Mouse (Mus musculus) liver, adult 2 months (tissue): ENCODE data around the gene Abca14. TPM values are rescaled to one million over a fixed set of nuclear protein-coding genes. Genes with fewer than 3 reads are reported as not detected.

Experiments used
- DNase-seq: peaks from one replicate; pipeline ENCODE4 v3.0.0-alpha.2; 2011; ENCODE audit warnings: low read depth, low spot score; ENCODE audit errors: extremely low read depth
- H3K27ac ChIP-seq: fragments of 200-500 bp; replicated peaks from 2 replicates; pipeline ENCODE4 v1.5.1; 2012; ENCODE audit warnings: low read depth, mild to moderate bottlenecking, control low read depth, inconsistent platforms, low read length; ENCODE audit not compliant: insufficient read depth
- H3K27me3 ChIP-seq: fragments of 200-500 bp; 2 replicates; pipeline ENCODE4 v1.6.1; 2012; ENCODE audit warnings: mild to moderate bottlenecking, moderate library complexity, low read length, inconsistent platforms; ENCODE audit not compliant: control insufficient read depth, insufficient read depth
- H3K36me3 ChIP-seq: fragments of 200-500 bp; 2 replicates; pipeline ENCODE4 v1.6.1; 2012; ENCODE audit warnings: low read length, inconsistent platforms; ENCODE audit not compliant: control insufficient read depth, insufficient read depth
- H3K4me1 ChIP-seq: fragments of 200-500 bp; 2 replicates; pipeline ENCODE4 v1.6.1; 2011; ENCODE audit warnings: low read length; ENCODE audit not compliant: control insufficient read depth, insufficient read depth
- H3K4me3 ChIP-seq: fragments of 200-500 bp; 2 replicates; pipeline ENCODE4 v1.5.1; 2011; ENCODE audit warnings: low read depth, mild to moderate bottlenecking, control low read depth, low read length, moderate library complexity; ENCODE audit not compliant: insufficient read depth
- H3K79me2 ChIP-seq: fragments of 200-500 bp; 2 replicates; pipeline ENCODE4 v1.6.1; 2012; ENCODE audit warnings: inconsistent platforms, mild to moderate bottlenecking, low read length, moderate library complexity; ENCODE audit not compliant: control insufficient read depth, insufficient read depth
- H3K9ac ChIP-seq: fragments of 200-500 bp; 2 replicates; pipeline ENCODE4 v1.6.1; 2012; ENCODE audit warnings: low read depth, mild to moderate bottlenecking, control low read depth, inconsistent platforms, low read length
- CTCF ChIP-seq: fragments of 200-500 bp; IDR thresholded peaks from 2 replicates; pipeline ENCODE4 v1.5.1; 2011; ENCODE audit warnings: low read depth, low read length, control low read depth
- POLR2A ChIP-seq: fragments of 200-500 bp; IDR thresholded peaks from 2 replicates; pipeline ENCODE4 v1.6.1; 2011; ENCODE audit warnings: low read length, control low read depth; ENCODE audit not compliant: insufficient read depth; ENCODE audit errors: extremely low read depth
- WGBS: fragments of 180-500 bp; shearing (Covaris S2); methylation state at CpG from one replicate; pipeline ENCODE4 v1.1.7; 2018; 5-methylcytosine and 5-hydroxymethylcytosine counted together
- polyA plus RNA-seq: library from polyadenylated mRNA; depleted of rRNA; stranded (reverse); fragments of >200 nt; gene quantifications from 2 replicates; pipeline ENCODE4 v1.2.3, GENCODE M21; 2012
- total RNA-seq: library from RNA; depleted of rRNA; stranded (reverse); fragments of >200 nt; gene quantifications from 2 replicates; pipeline ENCODE4 v1.2.3, GENCODE M21; 2014

Abca14 gene
- total and polyA plus RNA-seq, 2 experiments, result 0.05 to 0.18 TPM

DNA sequence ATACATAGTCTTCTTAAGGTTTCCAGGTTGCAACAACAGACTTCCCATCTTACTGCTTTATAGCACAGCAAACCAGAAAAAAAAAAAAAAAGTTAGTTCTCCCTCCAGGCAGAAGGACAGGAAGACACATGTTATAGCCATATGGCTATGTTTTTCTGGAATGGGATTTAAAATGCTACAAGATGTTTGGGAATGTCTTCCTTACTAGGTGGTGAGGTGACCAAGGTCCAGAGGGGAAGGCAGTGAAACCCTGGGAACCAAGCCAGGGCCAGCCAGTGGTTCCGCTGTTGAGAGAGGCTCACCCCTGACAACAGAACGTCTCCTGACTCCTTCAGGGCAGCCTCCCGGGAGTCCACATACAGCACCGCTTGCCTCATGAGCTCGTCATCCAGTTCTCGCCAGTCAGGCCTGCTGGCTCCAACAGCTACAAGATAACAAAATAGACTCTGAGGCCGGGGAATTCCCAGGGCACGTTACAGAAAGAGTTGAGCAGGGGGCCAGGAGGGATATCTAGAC is 13.6 kb upstream of the Abca14 start:
- no peaks in the 10 kb centered on the region for H3K36me3 ChIP-seq
- 20% methylated on average over 8 of the region's 8 CpGs for WGBS
- no peaks in the 10 kb centered on the region for H3K79me2 ChIP-seq
- H3K27me3 ChIP-seq, result no peaks in the 10 kb centered on the region
- peak overlapping the region; percentile 92 for H3K27ac ChIP-seq
- peak; percentile 77 for DNase-seq
- TF ChIP-seq POLR2A (no peak), CTCF (no peak)
- H3K4me1 ChIP-seq, result peaks cover 25% of the 10 kb centered on the region
- H3K4me3 ChIP-seq, result no peak overlapping the region
- H3K9ac ChIP-seq, result no peak overlapping the region

DNA sequence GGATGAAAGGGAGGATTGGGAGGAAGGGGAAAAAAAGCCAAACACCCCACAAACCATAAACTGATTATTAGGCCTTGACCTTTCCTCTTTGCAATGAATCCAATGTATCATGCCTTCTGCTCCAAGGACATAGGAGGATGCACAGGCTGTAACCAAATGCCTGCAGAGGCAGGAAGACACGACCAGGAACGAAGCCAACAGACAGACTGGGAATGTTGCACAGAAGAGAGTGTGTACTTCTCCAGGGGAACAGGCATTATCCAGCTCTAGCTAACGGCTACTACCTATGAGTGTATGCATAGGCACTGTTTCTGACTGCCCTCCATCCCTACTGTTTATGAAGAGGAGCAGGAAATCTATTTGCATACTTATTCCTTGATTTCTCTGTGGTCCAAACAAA is 11.6 kb upstream of the Abca14 start:
- no peak for DNase-seq
- no peaks in the 10 kb centered on the region for H3K27me3 ChIP-seq
- H3K9ac ChIP-seq, result no peak overlapping the region
- peaks cover 14% of the 10 kb centered on the region for H3K4me1 ChIP-seq
- no peak overlapping the region for H3K4me3 ChIP-seq
- 62% methylated on average over 3 of the region's 3 CpGs for WGBS
- H3K36me3 ChIP-seq, result no peaks in the 10 kb centered on the region
- no peak overlapping the region for H3K27ac ChIP-seq
- no peaks in the 10 kb centered on the region for H3K79me2 ChIP-seq
- no peak for TF ChIP-seq POLR2A
- TF ChIP-seq CTCF, result no peak

GRCm38 (mm10) chr7:120192816-120193215 is 10.9 kb upstream of the Abca14 start:
- TF ChIP-seq CTCF, result no peak
- TF ChIP-seq POLR2A, result no peak
- no peak overlapping the region for H3K4me3 ChIP-seq
- DNase-seq, result no peak
- no peaks in the 10 kb centered on the region for H3K36me3 ChIP-seq
- 80% methylated on average over 6 of the region's 6 CpGs for WGBS
- no peak overlapping the region for H3K27ac ChIP-seq
- H3K27me3 ChIP-seq, result no peaks in the 10 kb centered on the region
- H3K79me2 ChIP-seq, result no peaks in the 10 kb centered on the region
- H3K9ac ChIP-seq, result no peak overlapping the region
- peaks cover 13% of the 10 kb centered on the region for H3K4me1 ChIP-seq

DNA sequence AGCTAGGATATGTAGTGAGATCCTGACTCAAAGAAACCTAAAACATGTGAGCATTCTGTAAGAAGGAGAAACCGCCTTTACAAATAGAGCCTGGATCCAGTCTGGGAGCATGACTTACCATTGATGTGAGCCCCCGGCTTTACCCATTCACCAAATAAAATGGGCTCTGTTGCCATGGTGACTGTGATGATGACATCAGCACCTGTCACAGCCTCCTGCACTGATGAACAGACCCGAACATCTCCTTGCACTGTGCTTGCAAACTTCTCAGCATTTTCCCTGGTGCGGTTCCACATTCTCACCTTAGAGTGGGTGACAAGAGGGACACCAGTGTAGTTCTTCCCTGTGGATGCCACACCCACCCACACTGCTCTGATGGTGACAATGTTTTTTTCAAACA is 8.6 kb upstream of the Abca14 start:
- DNase-seq, result no peak
- H3K36me3 ChIP-seq, result no peaks in the 10 kb centered on the region
- no peaks in the 10 kb centered on the region for H3K79me2 ChIP-seq
- WGBS, result 89% methylated on average over 4 of the region's 4 CpGs
- H3K4me1 ChIP-seq, result 0 out of 2 replicates have a peak, but pooled peaks cover 1% of the 10 kb centered on the region
- no peak overlapping the region for H3K9ac ChIP-seq
- no peak for TF ChIP-seq POLR2A
- no peaks in the 10 kb centered on the region for H3K27me3 ChIP-seq
- no peak overlapping the region for H3K27ac ChIP-seq
- H3K4me3 ChIP-seq, result no peak overlapping the region

GRCm38 (mm10) chr7:120201231-120201744 is 2.5 kb upstream of the Abca14 start:
- H3K27me3 ChIP-seq, result no peaks in the 10 kb centered on the region
- peak; percentile 82 for DNase-seq
- no peaks in the 10 kb centered on the region for H3K79me2 ChIP-seq
- H3K27ac ChIP-seq, result no peak overlapping the region
- WGBS, result 5% methylated on average over 14 of the region's 14 CpGs
- TF ChIP-seq POLR2A (no peak), CTCF (no peak)
- peak overlapping the region; percentile 1 for H3K4me3 ChIP-seq
- H3K4me1 ChIP-seq, result peaks cover 5% of the 10 kb centered on the region
- H3K9ac ChIP-seq, result peak overlapping the region; percentile 1; the same call in 1 of the 2 replicates
- no peaks in the 10 kb centered on the region for H3K36me3 ChIP-seq

- H3K27me3 ChIP-seq, result no peaks in the 10 kb centered on the region
- peak within 1 kb of the TSS; percentile 1; the same call in 1 of the 2 replicates for H3K9ac ChIP-seq
- TF ChIP-seq POLR2A (no peak), CTCF (no peak)
Observed at GRCm38 (mm10) chr7:120201771-120202170, 2.0 kb upstream of the Abca14 start, which contains the start of gene Crym. TSS of gene Crym (minus strand) at chr7:120202111.

More at GRCm38 (mm10) chr7:120201771-120202170, 2.0 kb upstream of the Abca14 start, which contains the start of gene Crym:
- Histone ChIP-seq H3K4me3 (peak within 1 kb of the TSS; percentile 1), H3K27ac (no peak within 1 kb of the TSS), H3K36me3 (no peaks in the 10 kb centered on the region), H3K4me1 (peaks cover 5% of the 10 kb centered on the region), H3K79me2 (no peaks in the 10 kb centered on the region)
- WGBS, result 18% methylated on average over 26 of the region's 26 CpGs
- no peak for DNase-seq
